Mouse (Mus musculus) heart, embryonic 16.5 days (tissue): ENCODE results near the gene Mgat3. TPM values are rescaled to one million over a fixed set of nuclear protein-coding genes. Genes with fewer than 3 reads are reported as not detected.

Source experiments
- ATAC-seq: fragments of 200-750 bp; cut with Nextera tagmentation; replicated peaks from 2 replicates; pipeline ENCODE4 v1.8.0; 2017; ENCODE audit warnings: moderate number of reproducible peaks; ENCODE audit not compliant: insufficient read depth, low FRiP score; ENCODE audit errors: extremely low read depth
- H3K27ac ChIP-seq: fragments of 300-500 bp; sonication (generic); 2 replicates; pipeline ENCODE4 v1.5.1; 2014; ENCODE audit warnings: mild to moderate bottlenecking, low read length, control low read depth, moderate library complexity
- H3K27me3 ChIP-seq: fragments of 300-500 bp; sonication (generic); 2 replicates; pipeline ENCODE4 v1.6.1; 2014; ENCODE audit warnings: low read length, mixed read lengths; ENCODE audit not compliant: control insufficient read depth, insufficient read depth
- H3K36me3 ChIP-seq: fragments of 300-500 bp; sonication (generic); 2 replicates; pipeline ENCODE4 v1.6.1; 2014; ENCODE audit not compliant: control insufficient read depth, insufficient read depth
- H3K4me1 ChIP-seq: fragments of 300-500 bp; sonication (generic); 2 replicates; pipeline ENCODE4 v1.6.1; 2014; ENCODE audit warnings: low read length, mixed read lengths; ENCODE audit not compliant: control insufficient read depth, insufficient read depth
- H3K4me2 ChIP-seq: fragments of 300-500 bp; sonication (generic); 2 replicates; pipeline ENCODE4 v1.6.1; 2014; ENCODE audit warnings: low read depth, mild to moderate bottlenecking, control low read depth, low read length
- H3K4me3 ChIP-seq: fragments of 300-500 bp; sonication (generic); 2 replicates; pipeline ENCODE4 v1.5.1; 2014; ENCODE audit warnings: mild to moderate bottlenecking, control low read depth, low read length
- H3K9ac ChIP-seq: fragments of 300-500 bp; sonication (generic); 2 replicates; pipeline ENCODE4 v1.6.1; 2014; ENCODE audit warnings: low read length, control low read depth
- H3K9me3 ChIP-seq: fragments of 300-500 bp; sonication (generic); replicated peaks from 2 replicates; pipeline ENCODE4 v1.6.1; 2016; ENCODE audit warnings: low read length; ENCODE audit not compliant: control insufficient read depth
- WGBS: fragments of 180-500 bp; shearing (Covaris S2); extraction: QIAGEN DNeasy Blood & Tissue Kit; methylation state at CpG from one replicate; pipeline ENCODE4 v1.1.7; 2014; 5-methylcytosine and 5-hydroxymethylcytosine counted together
- polyA plus RNA-seq: library from polyadenylated mRNA; unstranded; fragments of >200 nt; fragmentation: Nextera tagmentation; extraction: Ambion mirVana; gene quantifications from 2 replicates; pipeline ENCODE4 v1.2.1, GENCODE M21; 2015

The Mgat3 gene
- polyA plus RNA-seq, 1 experiment from 2014 or later, result 1.3 TPM

GRCm38 (mm10) chr15:80219211-80219610 is 45.7 kb downstream of the Mgat3 start:
- peaks cover 12% of the 10 kb centered on the region for H3K4me1 ChIP-seq
- 25% methylated on average over 14 of the region's 14 CpGs for WGBS
- peak; percentile 68; the same call in 1 of the 2 replicates for ATAC-seq

DNA sequence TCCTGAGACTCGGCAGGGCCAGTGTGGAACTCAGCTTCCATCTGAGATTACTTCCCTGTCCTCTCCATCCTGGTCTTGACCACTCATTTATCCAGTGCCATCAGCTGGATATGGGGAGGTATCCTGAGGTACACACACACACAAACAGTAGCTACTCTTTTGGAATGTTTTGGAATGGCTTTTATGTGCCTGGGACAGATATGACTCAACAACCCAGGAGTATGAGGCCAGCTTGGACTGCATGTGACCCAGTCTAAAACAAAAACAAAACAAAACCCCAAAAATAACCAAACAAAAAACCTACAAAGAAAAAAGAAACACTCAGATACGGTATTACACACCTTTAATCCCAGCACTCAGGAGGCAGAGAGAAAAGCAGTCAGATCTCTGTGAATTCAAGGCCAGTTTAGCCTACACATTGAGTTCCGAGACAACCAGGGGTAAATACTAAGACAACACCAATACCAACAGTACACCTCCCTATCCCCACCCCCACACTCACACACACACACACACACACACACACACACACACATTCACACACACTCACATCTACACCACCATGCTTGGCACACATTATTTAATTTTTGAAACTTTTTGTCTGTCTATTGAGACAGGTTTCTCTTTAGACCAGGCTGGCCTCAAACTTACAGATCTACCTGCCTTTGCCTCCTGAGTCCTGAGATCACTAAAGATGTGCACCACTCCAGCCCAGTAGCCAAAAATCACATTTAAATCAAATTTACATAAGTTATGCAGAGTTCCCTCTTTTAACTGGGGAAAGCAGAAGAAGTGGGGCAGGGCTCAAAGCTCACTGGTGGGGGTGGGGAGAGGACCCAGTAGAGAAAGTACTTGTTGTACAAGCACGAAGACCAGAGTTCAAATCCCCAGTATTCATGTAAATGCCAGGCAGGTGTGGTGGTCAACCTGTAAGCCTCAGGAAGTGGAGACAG is 46.5 kb downstream of the Mgat3 start:
- no peaks in the 10 kb centered on the region for H3K9me3 ChIP-seq
- H3K9ac ChIP-seq, result 0 out of 2 replicates have a peak overlapping the region, but pooled peaks have one; percentile 29
- H3K4me1 ChIP-seq, result peaks cover 12% of the 10 kb centered on the region
- H3K36me3 ChIP-seq, result no peaks in the 10 kb centered on the region
- peak overlapping the region; percentile 32 for H3K27ac ChIP-seq
- WGBS, result 54% methylated on average over 4 of the region's 4 CpGs
- H3K4me2 ChIP-seq, result peak overlapping the region; percentile 47
- H3K27me3 ChIP-seq, result no peaks in the 10 kb centered on the region
- H3K4me3 ChIP-seq, result no peak overlapping the region
- no peak for ATAC-seq

More at GRCm38 (mm10) chr15:80219211-80219610, 45.7 kb downstream of the Mgat3 start:
- Histone ChIP-seq H3K4me3 (peak overlapping the region; percentile 12; the same call in 1 of the 2 replicates), H3K4me2 (peak overlapping the region; percentile 47), H3K36me3 (no peaks in the 10 kb centered on the region), H3K9ac (0 out of 2 replicates have a peak overlapping the region, but pooled peaks have one; percentile 29), H3K9me3 (no peaks in the 10 kb centered on the region), H3K27me3 (no peaks in the 10 kb centered on the region), H3K27ac (peak overlapping the region; percentile 32; the same call in 1 of the 2 replicates)

- H3K27ac ChIP-seq, result no peak overlapping the region
- peaks cover 12% of the 10 kb centered on the region for H3K4me1 ChIP-seq
- no peak overlapping the region for H3K4me2 ChIP-seq
- no peaks in the 10 kb centered on the region for H3K27me3 ChIP-seq
- no peak overlapping the region for H3K9ac ChIP-seq
- no peak for ATAC-seq
- no peak overlapping the region for H3K4me3 ChIP-seq
- no peaks in the 10 kb centered on the region for H3K9me3 ChIP-seq
- WGBS, result 68% methylated on average over 8 of the region's 8 CpGs
- no peaks in the 10 kb centered on the region for H3K36me3 ChIP-seq
Measured at GRCm38 (mm10) chr15:80221031-80221430, 47.5 kb downstream of the Mgat3 start.

DNA sequence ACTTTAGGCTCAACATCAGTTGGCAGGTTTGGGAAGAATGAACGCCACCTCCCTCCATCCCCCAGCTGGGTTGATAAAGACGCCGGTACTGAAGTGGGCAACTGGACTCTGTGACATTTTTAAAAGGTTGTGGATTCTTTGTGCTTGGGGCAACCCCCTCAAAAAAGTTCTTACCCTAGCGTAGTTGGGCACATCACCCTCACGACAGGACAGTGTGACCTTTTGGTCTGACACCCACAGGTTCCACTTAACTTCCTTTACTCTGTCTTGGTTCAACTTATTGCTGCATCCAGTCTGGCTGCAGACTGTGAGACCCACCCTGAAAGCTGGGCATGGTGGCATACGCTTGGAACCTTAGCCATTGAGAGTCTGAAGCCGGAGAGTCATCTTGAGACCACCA is 50.2 kb downstream of the Mgat3 start:
- WGBS, result 53% methylated on average over 7 of the region's 7 CpGs
- Histone ChIP-seq H3K27ac (no peak overlapping the region), H3K9me3 (no peaks in the 10 kb centered on the region), H3K27me3 (no peaks in the 10 kb centered on the region), H3K4me1 (peaks cover 12% of the 10 kb centered on the region), H3K4me3 (no peak overlapping the region), H3K9ac (no peak overlapping the region), H3K4me2 (no peak overlapping the region; the same call in 1 of the 2 replicates), H3K36me3 (no peaks in the 10 kb centered on the region)
- 0 out of 2 replicates have a peak, but pooled peaks have one; percentile 20 for ATAC-seq

GRCm38 (mm10) chr15:80225208-80225607 is 51.7 kb downstream of the Mgat3 start:
- Histone ChIP-seq H3K27me3 (no peaks in the 10 kb centered on the region), H3K27ac (no peak overlapping the region), H3K9ac (no peak overlapping the region), H3K9me3 (no peaks in the 10 kb centered on the region), H3K4me1 (peaks cover 4% of the 10 kb centered on the region; the same call in 1 of the 2 replicates), H3K36me3 (no peaks in the 10 kb centered on the region), H3K4me2 (no peak overlapping the region), H3K4me3 (no peak overlapping the region)
- 26% methylated on average over 9 of the region's 9 CpGs for WGBS
- no peak; the same call in 1 of the 2 replicates for ATAC-seq

DNA sequence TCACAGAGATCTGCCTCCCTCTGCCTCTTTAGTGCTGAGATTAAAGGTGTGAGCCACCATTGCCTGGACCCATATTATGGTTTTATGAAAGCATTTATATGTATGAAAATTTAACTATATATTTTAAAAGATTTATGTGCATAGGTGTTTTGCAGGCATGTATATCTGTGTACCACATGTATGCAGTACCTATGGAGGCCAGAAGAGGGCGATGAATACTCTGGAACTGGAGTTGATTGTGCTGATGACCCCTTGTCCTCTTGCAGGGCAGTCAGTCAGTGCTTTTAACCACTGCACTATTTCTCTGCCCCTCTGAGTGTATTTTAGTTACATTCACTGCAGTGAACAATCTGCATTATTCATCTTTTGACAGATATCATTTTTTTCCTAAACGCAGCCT is 52.3 kb downstream of the Mgat3 start:
- H3K4me3 ChIP-seq, result no peak overlapping the region
- no peaks in the 10 kb centered on the region for H3K9me3 ChIP-seq
- H3K27ac ChIP-seq, result no peak overlapping the region
- no peak overlapping the region for H3K4me2 ChIP-seq
- WGBS, result 45% methylated on average over 2 of the region's 2 CpGs
- H3K36me3 ChIP-seq, result no peaks in the 10 kb centered on the region
- ATAC-seq, result no peak
- H3K9ac ChIP-seq, result no peak overlapping the region
- no peaks in the 10 kb centered on the region for H3K27me3 ChIP-seq
- H3K4me1 ChIP-seq, result peaks cover 4% of the 10 kb centered on the region; the same call in 1 of the 2 replicates

- Histone ChIP-seq H3K27me3 (no peaks in the 10 kb centered on the region), H3K36me3 (no peaks in the 10 kb centered on the region), H3K4me2 (no peak overlapping the region), H3K9ac (no peak overlapping the region), H3K4me3 (no peak overlapping the region), H3K9me3 (no peaks in the 10 kb centered on the region), H3K4me1 (peaks cover 6% of the 10 kb centered on the region), H3K27ac (no peak overlapping the region)
- no peak for ATAC-seq
- WGBS, result 72% methylated on average over 17 of the region's 17 CpGs
Measured at GRCm38 (mm10) chr15:80228071-80228800, 54.7 kb downstream of the Mgat3 start.

DNA sequence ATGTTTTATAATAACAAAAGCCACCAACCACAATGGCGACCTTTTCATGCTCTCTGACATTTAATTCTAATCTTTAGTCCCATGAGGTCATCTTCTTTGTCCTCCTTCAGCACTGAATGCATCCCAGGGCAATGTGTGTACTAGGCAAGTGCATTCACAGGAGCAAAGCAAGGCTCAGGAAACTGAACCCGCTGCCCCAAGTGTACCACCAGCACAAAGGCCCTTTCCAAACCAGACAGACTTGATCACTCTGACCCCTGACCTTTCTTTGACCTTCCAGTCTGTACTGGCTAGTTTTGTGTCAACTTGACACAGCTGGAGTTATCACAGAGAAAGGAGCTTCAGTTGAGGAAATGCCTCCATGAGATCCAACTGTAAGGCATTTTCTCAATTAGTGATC is 58.8 kb downstream of the Mgat3 start:
- Histone ChIP-seq H3K27ac (no peak overlapping the region), H3K27me3 (no peaks in the 10 kb centered on the region), H3K4me3 (no peak overlapping the region), H3K9ac (no peak overlapping the region), H3K36me3 (peaks cover 15% of the 10 kb centered on the region), H3K9me3 (no peaks in the 10 kb centered on the region), H3K4me2 (no peak overlapping the region), H3K4me1 (peaks cover 15% of the 10 kb centered on the region)
- no peak for ATAC-seq
- WGBS, result 63% methylated on average over 2 of the region's 2 CpGs
